Mouse (Mus musculus): ENCODE measurements around the gene Dhx37. TPM values are rescaled to one million over a fixed set of nuclear protein-coding genes. Genes with fewer than 3 reads are reported as not detected.
"Not testable (repeated sequence)": the region's sequence is repeated elsewhere in the genome, so short reads cannot be mapped to it uniquely, and the experiment has no call there.

Dhx37 gene
- total RNA-seq, 2 experiments from 2014 or later = 6.8 to 7.8 TPM

DNA sequence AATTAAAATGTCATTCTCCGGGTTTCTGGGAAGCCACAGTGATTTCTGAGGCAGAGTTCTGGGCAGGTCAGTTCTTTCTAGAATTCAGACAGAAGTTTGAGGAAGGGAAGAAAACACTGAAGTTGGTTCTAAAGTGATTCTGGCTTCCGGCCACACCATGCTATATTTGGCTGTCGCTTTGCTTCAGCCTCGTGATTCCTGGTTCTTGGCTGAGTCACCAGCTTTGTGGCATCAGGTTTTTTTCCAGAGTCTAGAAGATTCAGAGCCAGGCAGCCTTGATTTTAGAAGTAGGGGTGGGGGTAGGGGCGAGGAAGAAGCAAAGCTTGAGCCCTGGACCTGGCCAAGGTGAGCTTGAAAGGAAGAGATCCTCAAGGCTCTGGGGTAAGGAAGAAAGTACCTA, 42.3 kb downstream of the Dhx37 start:
- peak in 1 of 2 experiments; percentile 54 for DNase-seq (ENCODE audit: low spot score in 2 of 2)

DNA sequence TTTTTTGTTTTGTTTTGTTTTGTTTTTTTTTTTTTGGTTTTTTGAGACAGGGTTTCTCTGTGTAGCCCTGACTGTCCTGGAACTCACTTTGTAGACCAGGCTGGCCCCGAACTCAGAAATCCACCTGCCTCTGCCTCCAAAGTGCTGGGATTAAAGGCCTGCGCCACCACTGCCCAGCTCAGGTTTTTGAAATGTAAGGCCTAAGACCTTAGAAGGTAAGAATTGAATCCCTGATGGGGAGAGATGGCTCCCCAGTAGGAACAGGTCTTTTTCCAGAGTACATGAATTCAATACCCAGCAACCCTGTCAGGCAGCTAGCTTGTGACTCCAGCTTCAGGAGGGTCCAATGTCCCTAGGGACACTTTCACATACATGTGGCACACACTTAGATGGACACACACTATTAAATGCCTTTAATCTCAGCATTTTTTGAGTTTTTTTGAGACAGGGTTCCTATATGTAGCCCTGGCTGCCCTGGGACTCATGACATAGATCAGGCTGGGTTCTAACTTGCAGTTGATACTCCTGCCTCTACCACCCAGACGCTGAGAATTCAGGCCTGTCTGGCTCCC, 42.9 kb downstream of the Dhx37 start:
- no peak for DNase-seq (ENCODE audit: low spot score in 2 of 2)

GRCm38 (mm10) chr5:125389579-125390441, 44.1 kb downstream of the Dhx37 start, which contains the start of gene Ubc:
Gene Ubc, minus strand, starts transcription at chr5:125390202.
- peak; percentile 79 to 89 for DNase-seq (ENCODE audit: low spot score in 2 of 2)

GRCm38 (mm10) chr5:125389131-125389578, 44.8 kb downstream of the Dhx37 start, which contains the start of gene Gm10382:
Gene Gm10382, plus strand, starts transcription at chr5:125389322.
- peak; percentile 77 to 88 for DNase-seq (ENCODE audit: low spot score in 2 of 2)

- no peak for DNase-seq (ENCODE audit: low spot score in 2 of 2)
Observed at GRCm38 (mm10) chr5:125388358-125389092, 45.4 kb downstream of the Dhx37 start.

GRCm38 (mm10) chr5:125387295-125387694, 46.6 kb downstream of the Dhx37 start:
- DNase-seq (ENCODE audit: low spot score in 2 of 2) = not testable (repeated sequence)

- no peak for DNase-seq (ENCODE audit: low spot score in 2 of 2)
Observed at GRCm38 (mm10) chr5:125385215-125385940, 48.5 kb downstream of the Dhx37 start.

DNA sequence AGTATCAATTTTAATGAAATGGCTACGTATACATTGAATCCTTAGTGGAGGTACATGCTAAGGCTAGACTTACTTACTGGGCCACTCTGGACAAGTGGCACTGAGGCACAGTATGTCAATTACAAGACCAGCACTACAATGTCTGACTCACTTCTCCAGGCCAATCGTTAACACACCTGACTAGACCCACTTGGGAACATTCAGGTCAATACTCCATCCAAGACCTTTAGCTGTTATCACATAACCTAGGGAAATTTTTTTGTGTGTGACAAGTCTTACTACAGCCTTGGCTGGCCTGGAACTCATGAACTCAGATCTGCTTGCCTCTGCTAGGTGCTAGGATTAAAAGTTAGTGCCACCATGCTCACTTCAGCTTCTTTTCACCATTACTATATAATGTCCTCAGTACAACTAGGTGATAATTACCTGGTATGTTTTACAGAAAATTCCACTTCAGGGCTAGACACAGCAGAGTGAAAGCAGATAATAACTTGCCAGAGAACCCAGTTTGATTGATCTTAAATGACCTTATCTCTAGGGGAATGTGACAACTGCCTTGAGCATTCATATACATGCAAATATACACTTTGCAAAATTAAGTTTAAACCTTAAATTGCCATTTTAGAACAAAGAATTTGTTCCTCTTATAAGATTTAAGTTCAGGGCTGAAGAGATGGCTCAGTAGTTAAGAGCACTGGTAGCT, 49.3 kb downstream of the Dhx37 start:
- DNase-seq (ENCODE audit: low spot score in 2 of 2) = no peak

- DNase-seq (ENCODE audit: low spot score in 2 of 2) = no peak
Observed at GRCm38 (mm10) chr5:125383637-125384420, 50.1 kb downstream of the Dhx37 start.

DNA sequence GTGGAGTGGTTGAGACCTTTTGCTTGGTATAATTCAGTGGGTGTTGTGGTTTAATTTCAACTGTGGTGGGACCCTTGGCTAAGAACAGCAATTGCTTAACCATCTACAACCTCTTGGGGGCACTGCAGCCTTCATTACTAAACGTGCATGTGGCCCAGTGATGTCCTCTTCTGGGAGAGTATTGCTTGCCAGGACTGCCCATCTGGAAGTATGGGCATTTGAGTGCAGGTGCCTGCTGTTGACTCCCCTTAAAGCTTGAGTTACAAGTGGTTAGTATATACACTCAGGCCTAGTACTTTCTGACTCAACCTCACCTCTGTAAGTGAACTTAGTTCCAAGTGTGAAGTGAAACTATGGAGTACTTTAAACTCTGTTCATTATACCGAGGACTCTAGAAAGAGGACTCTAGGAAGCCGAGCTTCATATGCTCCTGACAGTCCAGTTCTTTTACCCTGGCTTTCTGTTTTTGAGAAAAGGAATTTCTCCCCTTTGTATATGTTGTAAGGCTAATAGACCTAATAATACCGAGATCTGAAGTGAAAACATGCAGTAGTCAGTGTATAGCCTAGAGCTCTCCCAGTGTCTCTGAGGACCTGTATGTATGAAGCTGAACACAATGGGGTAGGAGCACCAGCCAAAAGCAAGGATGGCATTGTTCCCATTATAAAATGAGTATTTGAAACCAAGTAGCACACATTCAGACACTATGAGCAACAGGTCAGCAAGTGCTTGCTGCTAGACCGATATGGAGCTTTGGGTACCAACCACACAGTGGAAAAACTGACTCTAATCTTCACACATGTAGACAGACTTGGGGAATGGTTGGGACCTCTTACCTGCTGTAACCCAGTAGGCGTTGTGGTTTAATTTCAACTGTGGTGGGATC, 51.0 kb downstream of the Dhx37 start:
- peak in 1 of 2 experiments; percentile 39 for DNase-seq (ENCODE audit: low spot score in 2 of 2)

- no peak for DNase-seq (ENCODE audit: low spot score in 2 of 2)
Observed at GRCm38 (mm10) chr5:125381954-125382672, 51.8 kb downstream of the Dhx37 start.

DNA sequence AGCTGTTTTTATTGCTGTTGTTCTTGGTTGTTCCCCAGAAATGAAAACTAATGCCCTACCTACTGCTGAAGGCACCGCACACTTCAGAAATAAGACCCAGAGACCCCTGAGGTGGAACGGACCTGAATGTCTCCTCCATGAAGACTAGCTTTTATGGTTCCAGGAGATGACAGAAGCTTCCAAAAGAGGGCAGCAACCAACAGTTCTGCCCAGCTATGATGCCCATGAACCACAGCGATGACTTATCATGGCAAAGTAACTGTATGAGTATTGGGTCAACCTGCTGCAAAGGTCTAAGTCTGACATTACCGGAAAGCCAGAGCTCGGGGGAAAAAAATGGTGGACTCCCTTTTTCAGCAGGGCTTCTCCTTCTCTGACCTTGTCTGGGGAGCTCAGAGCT, 55.0 kb downstream of the Dhx37 start:
- no peak for DNase-seq (ENCODE audit: low spot score in 2 of 2)

GRCm38 (mm10) chr5:125377214-125377613, 56.7 kb downstream of the Dhx37 start:
- DNase-seq (ENCODE audit: low spot score in 2 of 2) = no peak

- DNase-seq (ENCODE audit: low spot score in 2 of 2) = no peak
Observed at GRCm38 (mm10) chr5:125375871-125376270, 58.0 kb downstream of the Dhx37 start.

DNA sequence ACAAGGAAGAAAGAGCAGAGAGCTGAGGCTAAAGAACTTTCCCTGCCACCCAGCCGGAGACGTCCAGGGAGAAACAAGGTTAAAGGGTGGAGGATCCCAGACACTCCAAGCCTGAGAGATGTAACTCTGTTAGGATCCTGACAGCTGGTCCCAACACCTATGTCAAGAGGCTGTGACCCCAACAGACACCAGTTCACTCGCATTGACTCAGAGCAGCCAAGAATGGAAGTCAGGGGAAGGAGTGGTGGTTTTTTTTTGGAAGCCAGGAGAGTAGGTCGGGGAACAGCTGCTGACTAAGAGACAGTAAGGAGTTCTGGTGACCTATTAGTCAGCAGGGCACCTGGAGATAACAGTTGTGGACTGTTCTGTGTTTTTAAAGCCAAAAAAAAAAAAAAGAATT, 61.9 kb downstream of the Dhx37 start:
- no peak for DNase-seq (ENCODE audit: low spot score in 2 of 2)

DNA sequence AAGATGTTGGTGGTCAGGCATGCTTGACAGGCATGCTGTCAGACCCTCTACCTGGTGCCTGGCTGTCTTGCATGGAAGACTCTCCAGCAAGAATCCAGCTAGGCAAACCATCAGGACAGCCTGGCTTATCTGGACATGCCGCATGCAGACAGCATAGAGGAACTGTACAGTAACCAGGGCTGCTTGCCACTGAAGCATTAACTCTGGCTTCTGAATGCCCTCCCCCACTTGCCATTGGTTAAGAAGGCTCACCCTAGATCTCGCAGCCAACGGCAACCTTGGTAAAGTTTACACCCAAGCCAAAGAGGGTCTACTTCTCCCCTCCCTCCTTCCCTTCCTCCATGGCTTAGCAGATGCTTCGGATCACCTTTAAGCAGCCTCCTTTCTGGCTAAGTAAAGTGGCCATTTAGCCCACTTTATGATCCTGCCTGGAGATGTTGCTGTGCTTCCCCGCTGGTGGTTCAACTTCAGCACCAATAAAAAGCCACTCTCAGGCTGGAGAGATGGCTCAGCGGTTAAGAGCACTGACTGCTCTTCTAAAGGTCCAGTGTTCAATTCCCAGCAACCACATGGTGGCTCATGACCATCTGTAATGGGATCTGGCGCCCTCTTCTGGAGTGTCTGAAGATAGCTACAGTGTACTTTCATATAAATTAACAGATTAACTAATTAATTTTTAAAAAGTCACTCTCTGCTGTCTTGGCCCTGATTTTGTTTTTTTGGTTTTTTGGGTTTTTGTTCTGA, 62.8 kb downstream of the Dhx37 start:
- no peak for DNase-seq (ENCODE audit: low spot score in 2 of 2)

- DNase-seq (ENCODE audit: low spot score in 2 of 2) = peak in 1 of 2 experiments; percentile 56
Observed at GRCm38 (mm10) chr5:125368568-125368967, 65.4 kb downstream of the Dhx37 start.

Measured in gastrocnemius, postnatal 4 days (tissue).